Mouse (Mus musculus) CH12.LX (cell line): ENCODE data around the gene Cers6. TPM values are rescaled to one million over a fixed set of nuclear protein-coding genes. Genes with fewer than 3 reads are reported as not detected.

Experiments used
- DNase-seq: peaks from one replicate; pipeline ENCODE4 v3.0.0-alpha.2; 2013; ENCODE audit errors: extremely low read depth
- H3K27ac ChIP-seq: 2 replicates; pipeline ENCODE4 v1.5.1; 2012; ENCODE audit warnings: low read depth, mild to moderate bottlenecking, control low read depth, moderate library complexity; ENCODE audit not compliant: insufficient read depth
- H3K27me3 ChIP-seq: replicated peaks from 2 replicates; pipeline ENCODE3; 2012; ENCODE audit warnings: inconsistent platforms
- H3K36me3 ChIP-seq, 2 experiments: replicated peaks in 1 of 2; 2 replicates each; pipeline versions ENCODE3 to v1.6.1; 2012; ENCODE audit warnings: inconsistent platforms in 1 of 2, low read length in 1 of 2, mild to moderate bottlenecking in 1 of 2, mixed read lengths in 1 of 2, moderate library complexity in 1 of 2; ENCODE audit not compliant: control insufficient read depth in 1 of 2, insufficient read depth in 1 of 2
- H3K4me1 ChIP-seq, 2 experiments: 2 replicates each; pipeline ENCODE4 v1.6.1; 2012; ENCODE audit warnings: inconsistent platforms in 1 of 2, moderate library complexity in 1 of 2; ENCODE audit not compliant: insufficient read depth in 2 of 2, control insufficient read depth in 1 of 2
- H3K4me2 ChIP-seq: 2 replicates; pipeline ENCODE4 v1.6.1; 2012; ENCODE audit warnings: low read depth, mild to moderate bottlenecking, control low read depth; ENCODE audit not compliant: poor library complexity, insufficient read depth, severe bottlenecking
- H3K4me3 ChIP-seq, 3 experiments: fragments of 150-350 bp in 1 of 3; sonication (generic) in 1 of 3; replicated peaks in 1 of 3; 2 replicates each; pipeline versions ENCODE3 to v1.5.1; 2011 to 2012; ENCODE audit warnings: low read depth in 2 of 3, low read length in 2 of 3, mild to moderate bottlenecking in 2 of 3, moderate library complexity in 2 of 3, control low read depth in 1 of 3, improper control_type of control experiment in 1 of 3, inconsistent platforms in 1 of 3, mixed read lengths in 1 of 3; ENCODE audit not compliant: poor library complexity in 1 of 3
- H3K79me2 ChIP-seq: replicated peaks from 2 replicates; pipeline ENCODE4 v1.6.1; 2012; ENCODE audit warnings: mild to moderate bottlenecking, moderate library complexity; ENCODE audit not compliant: control insufficient read depth, poor library complexity, insufficient read depth, severe bottlenecking; ENCODE audit errors: extremely low read depth
- H3K9ac ChIP-seq: 2 replicates; pipeline ENCODE4 v1.6.1; 2012; ENCODE audit warnings: low read depth, mild to moderate bottlenecking, control low read depth, moderate library complexity; ENCODE audit not compliant: insufficient read depth
- H3K9me3 ChIP-seq: replicated peaks from 2 replicates; pipeline ENCODE3; 2012; ENCODE audit warnings: low read length, inconsistent platforms, mixed read lengths
- CHD1 ChIP-seq: IDR thresholded peaks from 2 replicates; pipeline ENCODE4 v1.6.1; 2012; ENCODE audit warnings: low read depth, low read length, improper control_type of control experiment, inconsistent platforms
- CHD2 ChIP-seq: IDR thresholded peaks from 2 replicates; pipeline ENCODE4 v1.6.1; 2011; ENCODE audit warnings: low read length, improper control_type of control experiment
- E2F4 ChIP-seq: IDR thresholded peaks from 2 replicates; pipeline ENCODE4 v1.6.1; 2011; ENCODE audit warnings: low read depth, low read length, improper control_type of control experiment; ENCODE audit not compliant: insufficient replicate concordance
- ELF1 ChIP-seq: IDR thresholded peaks from 2 replicates; pipeline ENCODE4 v1.6.1; 2014; ENCODE audit warnings: low read depth, mild to moderate bottlenecking, inconsistent platforms, low read length, improper control_type of control experiment
- HCFC1 ChIP-seq: IDR thresholded peaks from 2 replicates; pipeline ENCODE4 v1.6.1; 2012; ENCODE audit warnings: low read depth, mild to moderate bottlenecking, inconsistent platforms, low read length, improper control_type of control experiment
- JUND ChIP-seq: conservative IDR thresholded peaks from 2 replicates; pipeline ENCODE4 v1.6.1; 2011; ENCODE audit warnings: low read depth, low read length, improper control_type of control experiment
- MAZ ChIP-seq: IDR thresholded peaks from 2 replicates; pipeline ENCODE4 v1.6.1; 2012; ENCODE audit warnings: low read depth, mild to moderate bottlenecking, inconsistent platforms, low read length, improper control_type of control experiment, moderate library complexity
- MEF2A ChIP-seq: IDR thresholded peaks from 2 replicates; pipeline ENCODE4 v1.6.1; 2014; ENCODE audit warnings: low read depth, mild to moderate bottlenecking, inconsistent platforms, low read length, improper control_type of control experiment, borderline replicate concordance
- MXI1 ChIP-seq: IDR thresholded peaks from 2 replicates; pipeline ENCODE4 v1.6.1; 2011; ENCODE audit warnings: mild to moderate bottlenecking, low read depth, low read length, improper control_type of control experiment
- POLR2A ChIP-seq: IDR thresholded peaks from 2 replicates; pipeline ENCODE4 v1.6.1; 2011; ENCODE audit warnings: low read depth, mild to moderate bottlenecking, improper control_type of control experiment, low read length
- RAD21 ChIP-seq: IDR thresholded peaks from 2 replicates; pipeline ENCODE4 v1.6.1; 2011; ENCODE audit warnings: low read depth, mild to moderate bottlenecking, low read length, improper control_type of control experiment, moderate library complexity
- SIN3A ChIP-seq: IDR thresholded peaks from 2 replicates; pipeline ENCODE4 v1.6.1; 2012; ENCODE audit warnings: low read length, improper control_type of control experiment, inconsistent platforms
- TCF12 ChIP-seq: IDR thresholded peaks from 2 replicates; pipeline ENCODE4 v1.6.1; 2014; ENCODE audit warnings: low read depth, mild to moderate bottlenecking, inconsistent platforms, low read length, improper control_type of control experiment
- UBTF ChIP-seq: IDR thresholded peaks from 2 replicates; pipeline ENCODE4 v1.6.1; 2012; ENCODE audit warnings: low read depth, mild to moderate bottlenecking, inconsistent platforms, low read length, improper control_type of control experiment, moderate library complexity
- USF1 ChIP-seq: IDR thresholded peaks from 2 replicates; pipeline ENCODE4 v1.6.1; 2014; ENCODE audit warnings: low read depth, mild to moderate bottlenecking, inconsistent platforms, low read length, improper control_type of control experiment
- USF2 ChIP-seq: conservative IDR thresholded peaks from 2 replicates; pipeline ENCODE4 v1.6.1; 2011; ENCODE audit warnings: low read depth, low read length, improper control_type of control experiment
- ZMIZ1 ChIP-seq: IDR thresholded peaks from 2 replicates; pipeline ENCODE4 v1.6.1; 2012; ENCODE audit warnings: low read depth, mild to moderate bottlenecking, inconsistent platforms, low read length, improper control_type of control experiment
- ZNF384 ChIP-seq: IDR thresholded peaks from 2 replicates; pipeline ENCODE4 v1.6.1; 2012; ENCODE audit warnings: low read depth, low read length, improper control_type of control experiment, inconsistent platforms
- dilution Hi-C: fragments of 300-500 bp; cut with MboI; formaldehyde crosslinking; loops from 2 replicates; pipeline ENCODE4 v1.14.3; 2020; ENCODE audit warnings: low sequenced_read_pairs; ENCODE audit not compliant: extremely low pct_unique_long_range_greater_than_20kb, extremely low pct_ligation_motif_present
- in situ Hi-C: fragments of 300-500 bp; cut with MboI; formaldehyde crosslinking; loops from 3 replicates; pipeline ENCODE4 v1.14.3; 2019; ENCODE audit warnings: low sequenced_read_pairs, low pct_ligation_motif_present, low pct_unique_long_range_greater_than_20kb, mixed read lengths
- polyA plus RNA-seq: library from polyadenylated mRNA; unstranded; fragments of >175 nt; gene quantifications from 2 replicates; pipeline ENCODE4 v1.2.1, GENCODE M21; 2012; ENCODE audit warnings: low read depth; ENCODE audit not compliant: insufficient read length
- total RNA-seq, 2 experiments: library from RNA; depleted of rRNA; stranded (reverse); fragments of 300-350 nt in 1 of 2; fragments of >200 nt in 1 of 2; gene quantifications; 2 replicates each; pipeline ENCODE4 v1.2.3; 2012 to 2014

The Cers6 gene
- total and polyA plus RNA-seq, 3 experiments, result not detected

- Histone ChIP-seq H3K9me3 (peaks cover 54% of the 10 kb centered on the region), H3K4me1 (no peaks in the 10 kb centered on the region), H3K27me3 (no peaks in the 10 kb centered on the region), H3K27ac (no peak overlapping the region), H3K4me2 (no peak overlapping the region), H3K36me3 (no peaks in the 10 kb centered on the region), H3K79me2 (no peaks in the 10 kb centered on the region), H3K4me3 (no peak overlapping the region), H3K9ac (no peak overlapping the region)
- in situ Hi-C loops, result no loop called here
- TF ChIP-seq ZNF384 (no peak), UBTF (no peak), MAZ (no peak), POLR2A (no peak), ELF1 (no peak), CHD1 (no peak), SIN3A (no peak), HCFC1 (no peak), USF2 (no peak), USF1 (no peak), MXI1 (no peak)
- DNase-seq, result no peak
- dilution Hi-C loops, result no loop called here
Observed at GRCm38 (mm10) chr2:69024856-69025255, 163.6 kb downstream of the Cers6 start.

GRCm38 (mm10) chr2:69032562-69032961, 171.3 kb downstream of the Cers6 start:
- Histone ChIP-seq H3K9me3 (peaks cover 43% of the 10 kb centered on the region), H3K79me2 (no peaks in the 10 kb centered on the region), H3K27ac (no peak overlapping the region)

GRCm38 (mm10) chr2:69035457-69035856, 174.2 kb downstream of the Cers6 start:
- Histone ChIP-seq H3K4me1 (no peaks in the 10 kb centered on the region), H3K79me2 (no peaks in the 10 kb centered on the region), H3K4me2 (no peak overlapping the region), H3K9ac (no peak overlapping the region), H3K9me3 (peaks cover 32% of the 10 kb centered on the region), H3K36me3 (no peaks in the 10 kb centered on the region), H3K27me3 (no peaks in the 10 kb centered on the region), H3K27ac (no peak overlapping the region), H3K4me3 (no peak overlapping the region)
- no peak for TF ChIP-seq ZMIZ1
- TF ChIP-seq E2F4, result no peak
- TF ChIP-seq TCF12, result no peak
- TF ChIP-seq MEF2A, result no peak
- TF ChIP-seq MXI1, result no peak
- in situ Hi-C loops, result no loop called here
- dilution Hi-C loops, result no loop called here
- no peak for DNase-seq

More at GRCm38 (mm10) chr2:69032562-69032961, 171.3 kb downstream of the Cers6 start:
- no peak overlapping the region for H3K4me3 ChIP-seq
- H3K4me1 ChIP-seq, result no peaks in the 10 kb centered on the region
- TF ChIP-seq RAD21, result no peak
- TF ChIP-seq ZMIZ1, result no peak
- TF ChIP-seq JUND, result no peak
- no peak for TF ChIP-seq CHD2
- TF ChIP-seq, all 38 proteins: peak for 0
- H3K9ac ChIP-seq, result no peak overlapping the region
- no peaks in the 10 kb centered on the region for H3K36me3 ChIP-seq
- H3K4me2 ChIP-seq, result no peak overlapping the region
- dilution Hi-C loops (no loop called here), in situ Hi-C loops (no loop called here)
- DNase-seq, result no peak
- H3K27me3 ChIP-seq, result no peaks in the 10 kb centered on the region
